Mouse (Mus musculus) lung, postnatal 0 days (tissue): ENCODE measurements around the gene Dclk2. TPM values are rescaled to one million over a fixed set of nuclear protein-coding genes. Genes with fewer than 3 reads are reported as not detected.

Source experiments
- ATAC-seq: fragments of 200-750 bp; cut with Nextera tagmentation; 2 replicates; pipeline ENCODE4 v1.8.0; 2017; ENCODE audit warnings: moderate library complexity
- DNase-seq: peaks from one replicate; pipeline ENCODE4 v3.0.0-alpha.2; 2016; ENCODE audit warnings: low spot score
- H3K27ac ChIP-seq: fragments of 300-500 bp; sonication (generic); 2 replicates; pipeline ENCODE4 v1.5.1; 2014; ENCODE audit warnings: antibody characterized with exemption, mild to moderate bottlenecking, low read length, mixed read lengths
- H3K27me3 ChIP-seq: fragments of 300-500 bp; sonication (generic); replicated peaks from 2 replicates; pipeline ENCODE4 v1.6.1; 2014; ENCODE audit warnings: low read length, mixed read lengths; ENCODE audit not compliant: insufficient read depth
- H3K36me3 ChIP-seq: fragments of 300-500 bp; sonication (generic); 2 replicates; pipeline ENCODE4 v1.6.1; 2014; ENCODE audit warnings: low read length, mixed read lengths; ENCODE audit not compliant: insufficient read depth
- H3K4me1 ChIP-seq: fragments of 300-500 bp; sonication (generic); 2 replicates; pipeline ENCODE4 v1.6.1; 2014; ENCODE audit warnings: antibody characterized with exemption, low read depth, low read length, mixed read lengths; ENCODE audit not compliant: insufficient read depth
- H3K4me2 ChIP-seq: fragments of 300-500 bp; sonication (generic); replicated peaks from 2 replicates; pipeline ENCODE4 v1.6.1; 2014; ENCODE audit warnings: low read depth, mild to moderate bottlenecking, low read length, moderate library complexity, mixed read lengths
- H3K4me3 ChIP-seq: fragments of 300-500 bp; sonication (generic); 2 replicates; pipeline ENCODE4 v1.5.1; 2014; ENCODE audit warnings: low read depth, low read length
- H3K9ac ChIP-seq: fragments of 300-500 bp; sonication (generic); replicated peaks from 2 replicates; pipeline ENCODE4 v1.6.1; 2014; ENCODE audit warnings: low read depth, mild to moderate bottlenecking
- H3K9me3 ChIP-seq: fragments of 300-500 bp; sonication (generic); 2 replicates; pipeline ENCODE4 v1.6.1; 2016; ENCODE audit warnings: low read length, mixed read lengths
- CTCF ChIP-seq: IDR thresholded peaks from 2 replicates; pipeline ENCODE4 v1.5.1; 2016; ENCODE audit warnings: antibody characterized with exemption, mild to moderate bottlenecking
- EP300 ChIP-seq: IDR thresholded peaks from 2 replicates; pipeline ENCODE4 v1.6.1; 2016; ENCODE audit warnings: antibody characterized with exemption, mild to moderate bottlenecking, control low read depth
- WGBS: fragments of 180-500 bp; shearing (Covaris S2); extraction: QIAGEN DNeasy Blood & Tissue Kit; methylation state at CpG from one replicate; pipeline ENCODE4 v1.1.7; 2014; 5-methylcytosine and 5-hydroxymethylcytosine counted together
- polyA plus RNA-seq: library from polyadenylated mRNA; unstranded; fragments of >200 nt; fragmentation: Nextera tagmentation; extraction: Ambion mirVana; gene quantifications from 2 replicates; pipeline ENCODE4 v1.2.1, GENCODE M21; 2015

Gene Dclk2
- polyA plus RNA-seq, 1 experiment from 2014 or later: 2.1 TPM

DNA sequence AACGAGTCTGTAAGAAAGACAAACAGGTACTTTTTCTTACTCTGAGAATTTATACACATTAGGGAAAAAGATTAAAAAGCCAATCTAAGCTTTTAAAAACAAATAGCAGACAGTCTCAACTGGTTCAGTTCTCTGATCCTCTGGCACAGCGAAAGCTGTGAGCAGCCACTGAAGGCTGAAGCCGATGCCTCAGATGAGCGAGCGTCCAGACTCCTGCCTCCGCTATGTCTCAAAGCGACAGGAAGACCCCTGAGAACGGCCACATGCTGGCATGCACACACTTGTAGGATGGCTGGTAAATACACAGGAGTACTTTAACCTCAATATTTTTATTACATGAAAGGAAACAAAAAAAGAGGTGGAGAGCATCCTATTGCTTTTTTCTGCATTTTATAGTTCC lies 160.8 kb downstream of the Dclk2 start:
- no peak overlapping the region for H3K27ac ChIP-seq
- H3K9ac ChIP-seq: no peak overlapping the region
- no peak overlapping the region for H3K4me3 ChIP-seq
- no peak for TF ChIP-seq CTCF
- no peak for TF ChIP-seq EP300
- H3K36me3 ChIP-seq: no peaks in the 10 kb centered on the region
- no peak for DNase-seq
- H3K4me1 ChIP-seq: no peaks in the 10 kb centered on the region
- ATAC-seq: no peak
- H3K4me2 ChIP-seq: no peak overlapping the region
- H3K9me3 ChIP-seq: no peaks in the 10 kb centered on the region
- WGBS: 80% methylated on average over 8 of the region's 8 CpGs
- H3K27me3 ChIP-seq: no peaks in the 10 kb centered on the region

- Histone ChIP-seq H3K4me1 (no peaks in the 10 kb centered on the region), H3K4me2 (no peak overlapping the region), H3K27ac (no peak overlapping the region), H3K9me3 (no peaks in the 10 kb centered on the region), H3K36me3 (no peaks in the 10 kb centered on the region), H3K9ac (no peak overlapping the region), H3K4me3 (no peak overlapping the region), H3K27me3 (no peaks in the 10 kb centered on the region)
- no peak for ATAC-seq
- TF ChIP-seq EP300 (no peak), CTCF (no peak)
- 82% methylated on average over 1 of the region's 1 CpGs for WGBS
- no peak for DNase-seq
Observed at GRCm38 (mm10) chr3:86759383-86759782, 161.3 kb downstream of the Dclk2 start.

GRCm38 (mm10) chr3:86758727-86759126 lies 161.9 kb downstream of the Dclk2 start:
- DNase-seq (no peak), ATAC-seq (no peak)
- no peak for TF ChIP-seq CTCF
- no peak for TF ChIP-seq EP300
- WGBS: 66% methylated on average over 6 of the region's 6 CpGs
- H3K36me3 ChIP-seq: no peaks in the 10 kb centered on the region
- H3K27me3 ChIP-seq: no peaks in the 10 kb centered on the region
- H3K4me1 ChIP-seq: no peaks in the 10 kb centered on the region
- no peaks in the 10 kb centered on the region for H3K9me3 ChIP-seq
- no peak overlapping the region for H3K27ac ChIP-seq
- H3K4me2 ChIP-seq: no peak overlapping the region
- H3K9ac ChIP-seq: no peak overlapping the region
- H3K4me3 ChIP-seq: no peak overlapping the region

DNA sequence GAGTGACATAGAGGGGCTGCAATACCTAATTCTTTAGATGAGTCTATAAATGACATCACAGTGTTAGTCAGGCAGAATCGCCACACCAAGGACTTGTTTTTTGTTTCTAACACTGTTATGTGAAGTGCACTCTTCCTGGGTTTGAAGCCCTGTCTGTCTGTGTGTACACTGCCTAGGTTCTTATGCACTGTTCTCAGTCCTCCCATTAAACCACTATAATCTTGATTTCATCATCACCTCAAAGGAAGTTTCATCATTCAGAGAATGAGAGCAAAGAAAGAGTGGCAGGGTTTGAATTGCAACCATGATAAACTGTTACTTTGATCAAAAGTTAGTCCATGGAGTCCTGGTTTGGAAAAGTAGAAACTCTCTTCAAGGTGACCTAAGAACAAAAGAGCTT lies 164.1 kb downstream of the Dclk2 start:
- Histone ChIP-seq H3K9me3 (no peaks in the 10 kb centered on the region), H3K27ac (no peak overlapping the region), H3K4me3 (no peak overlapping the region), H3K4me2 (no peak overlapping the region), H3K4me1 (no peaks in the 10 kb centered on the region), H3K9ac (no peak overlapping the region), H3K36me3 (no peaks in the 10 kb centered on the region), H3K27me3 (no peaks in the 10 kb centered on the region)
- ATAC-seq: no peak
- 69% methylated on average over 1 of the region's 1 CpGs for WGBS
- DNase-seq: no peak
- TF ChIP-seq CTCF (no peak), EP300 (no peak)

DNA sequence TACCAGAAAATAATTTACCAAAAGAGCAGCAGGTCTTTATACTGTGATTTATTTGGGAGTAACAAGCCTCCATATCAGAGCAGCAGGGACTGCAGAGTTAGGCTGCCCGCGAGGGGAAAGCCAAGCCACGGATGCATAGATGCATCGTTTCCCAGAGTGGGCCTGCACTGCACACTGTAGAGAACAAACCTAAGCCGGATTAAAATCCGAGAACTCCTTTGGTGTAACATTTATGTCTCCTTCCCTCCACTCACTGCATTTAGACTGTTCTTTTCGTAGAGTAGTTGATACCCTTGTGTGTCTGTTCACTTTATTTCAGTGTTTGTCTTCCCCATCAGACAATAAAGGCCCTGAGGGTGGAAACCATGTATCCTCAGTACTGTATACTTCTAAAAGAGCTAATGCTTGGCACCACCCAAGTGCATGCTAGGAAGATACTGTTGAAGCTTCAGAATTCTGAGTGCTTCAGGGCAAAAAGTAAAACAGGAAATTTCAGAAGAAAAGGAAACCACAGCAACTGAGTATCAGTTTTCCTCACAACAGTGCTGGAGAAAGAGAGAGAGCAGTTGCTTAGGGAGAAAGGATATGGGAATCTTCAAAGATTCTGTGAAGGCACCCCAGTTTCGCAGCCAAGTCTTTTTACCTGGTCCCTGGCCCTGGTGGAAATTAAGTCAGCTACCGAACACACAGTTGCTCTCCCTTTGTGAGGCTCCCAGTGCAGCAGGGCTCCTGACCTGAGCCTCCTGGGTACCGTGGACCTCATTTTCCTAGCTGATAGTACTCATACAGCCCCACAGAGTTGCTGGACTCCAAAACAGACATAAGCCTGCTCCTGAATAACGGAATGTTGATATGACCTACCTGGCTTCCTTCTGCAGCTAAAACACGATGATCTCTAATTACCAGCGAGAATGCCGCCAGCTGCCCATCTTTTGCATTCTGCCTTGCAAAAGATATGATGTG lies 165.8 kb downstream of the Dclk2 start:
- no peaks in the 10 kb centered on the region for H3K27me3 ChIP-seq
- no peak overlapping the region for H3K27ac ChIP-seq
- no peaks in the 10 kb centered on the region for H3K36me3 ChIP-seq
- no peak for DNase-seq
- no peak overlapping the region for H3K4me3 ChIP-seq
- no peaks in the 10 kb centered on the region for H3K4me1 ChIP-seq
- H3K4me2 ChIP-seq: no peak overlapping the region
- no peak for ATAC-seq
- no peak overlapping the region for H3K9ac ChIP-seq
- no peaks in the 10 kb centered on the region for H3K9me3 ChIP-seq
- WGBS: 79% methylated on average over 14 of the region's 14 CpGs
- TF ChIP-seq EP300 (no peak), CTCF (no peak)

- TF ChIP-seq CTCF (no peak), EP300 (no peak)
- Histone ChIP-seq H3K36me3 (no peaks in the 10 kb centered on the region), H3K4me3 (no peak overlapping the region), H3K27ac (no peak overlapping the region), H3K4me2 (no peak overlapping the region), H3K9me3 (no peaks in the 10 kb centered on the region), H3K27me3 (no peaks in the 10 kb centered on the region), H3K9ac (no peak overlapping the region), H3K4me1 (no peaks in the 10 kb centered on the region)
- WGBS: 34% methylated on average over 6 of the region's 6 CpGs
- DNase-seq: no peak
- no peak for ATAC-seq
Observed at GRCm38 (mm10) chr3:86754178-86754577, 166.5 kb downstream of the Dclk2 start.
